Mouse (Mus musculus): ENCODE measurements around the gene Tjp3. TPM values are rescaled to one million over a fixed set of nuclear protein-coding genes. Genes with fewer than 3 reads are reported as not detected.

The Tjp3 gene
- total RNA-seq, 2 experiments from 2014 or later, result 0.14 to 0.36 TPM

- DNase-seq, result peak; percentile 98
Observed at GRCm38 (mm10) chr10:81266211-81267105, 24.9 kb downstream of the Tjp3 start, which contains the start of the genes Mrpl54 and Apba3. Mrpl54 (minus strand) TSS chr10:81266934. Apba3 (plus strand) TSS chr10:81266960.

DNA sequence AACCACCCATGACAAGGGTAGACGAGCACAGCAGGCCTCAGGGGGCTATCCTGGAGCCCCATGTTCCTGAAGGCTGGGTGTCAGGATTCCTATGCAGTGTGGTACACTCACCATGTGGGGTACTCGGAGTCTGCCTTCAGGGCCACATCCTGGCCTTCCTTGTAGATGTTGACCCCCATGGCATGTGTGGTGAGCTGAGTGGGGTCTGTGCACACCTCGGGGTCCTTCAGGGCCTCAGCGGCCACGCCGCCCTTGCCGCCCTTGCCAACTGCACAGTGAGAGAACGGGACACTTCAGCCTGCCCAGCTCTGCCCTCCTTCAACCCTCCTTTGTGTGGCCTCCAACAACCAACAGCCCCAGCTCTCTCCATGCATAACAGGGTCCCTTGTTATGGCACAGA, 25.8 kb downstream of the Tjp3 start:
- no peak for DNase-seq

DNA sequence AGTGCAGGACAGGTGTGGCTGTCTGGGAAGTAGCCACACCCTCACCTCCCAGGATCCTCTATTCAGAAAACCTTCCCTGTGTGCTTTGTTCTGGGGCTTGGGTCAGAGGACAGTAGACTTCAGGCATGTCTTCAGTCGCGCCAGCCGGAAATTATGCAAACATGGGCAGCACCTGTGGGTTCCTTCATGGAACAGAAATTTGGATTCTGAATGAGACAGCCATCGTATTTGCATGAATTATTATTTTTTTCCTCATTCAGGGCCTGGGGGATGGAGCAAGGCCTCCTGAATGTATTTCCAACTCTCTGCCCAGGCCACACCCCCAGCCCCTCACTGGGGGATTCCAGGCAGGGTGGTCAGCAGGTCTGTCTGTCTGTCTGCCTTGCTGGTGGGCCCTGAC, 30.4 kb downstream of the Tjp3 start:
- no peak for DNase-seq

DNA sequence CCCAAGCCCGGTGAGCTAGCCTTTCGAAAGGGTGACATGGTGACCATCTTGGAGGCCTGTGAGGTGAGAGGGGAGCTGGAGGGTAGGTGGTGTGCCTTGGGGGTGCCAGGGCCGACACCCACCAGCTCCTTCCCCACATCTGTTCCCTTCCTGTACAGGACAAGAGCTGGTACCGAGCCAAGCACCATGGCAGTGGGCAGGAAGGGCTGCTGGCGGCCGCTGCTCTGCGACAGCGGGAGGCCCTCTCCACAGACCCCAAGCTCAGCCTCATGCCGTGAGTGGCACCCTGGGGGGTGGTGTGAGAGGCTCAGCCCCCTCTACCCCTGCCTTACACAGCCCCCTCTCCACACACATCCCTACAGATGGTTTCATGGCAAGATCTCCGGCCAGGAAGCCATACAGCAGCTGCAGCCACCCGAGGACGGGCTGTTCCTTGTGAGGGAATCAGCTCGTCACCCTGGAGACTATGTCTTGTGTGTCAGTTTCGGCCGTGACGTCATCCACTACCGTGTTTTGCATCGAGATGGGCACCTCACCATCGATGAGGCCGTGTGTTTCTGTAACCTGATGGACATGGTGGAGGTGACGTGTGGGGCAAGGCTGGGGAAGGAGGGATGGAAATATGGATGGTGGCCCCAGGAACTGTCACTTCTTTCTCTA, 32.0 kb downstream of the Tjp3 start:
- no peak for DNase-seq

DNA sequence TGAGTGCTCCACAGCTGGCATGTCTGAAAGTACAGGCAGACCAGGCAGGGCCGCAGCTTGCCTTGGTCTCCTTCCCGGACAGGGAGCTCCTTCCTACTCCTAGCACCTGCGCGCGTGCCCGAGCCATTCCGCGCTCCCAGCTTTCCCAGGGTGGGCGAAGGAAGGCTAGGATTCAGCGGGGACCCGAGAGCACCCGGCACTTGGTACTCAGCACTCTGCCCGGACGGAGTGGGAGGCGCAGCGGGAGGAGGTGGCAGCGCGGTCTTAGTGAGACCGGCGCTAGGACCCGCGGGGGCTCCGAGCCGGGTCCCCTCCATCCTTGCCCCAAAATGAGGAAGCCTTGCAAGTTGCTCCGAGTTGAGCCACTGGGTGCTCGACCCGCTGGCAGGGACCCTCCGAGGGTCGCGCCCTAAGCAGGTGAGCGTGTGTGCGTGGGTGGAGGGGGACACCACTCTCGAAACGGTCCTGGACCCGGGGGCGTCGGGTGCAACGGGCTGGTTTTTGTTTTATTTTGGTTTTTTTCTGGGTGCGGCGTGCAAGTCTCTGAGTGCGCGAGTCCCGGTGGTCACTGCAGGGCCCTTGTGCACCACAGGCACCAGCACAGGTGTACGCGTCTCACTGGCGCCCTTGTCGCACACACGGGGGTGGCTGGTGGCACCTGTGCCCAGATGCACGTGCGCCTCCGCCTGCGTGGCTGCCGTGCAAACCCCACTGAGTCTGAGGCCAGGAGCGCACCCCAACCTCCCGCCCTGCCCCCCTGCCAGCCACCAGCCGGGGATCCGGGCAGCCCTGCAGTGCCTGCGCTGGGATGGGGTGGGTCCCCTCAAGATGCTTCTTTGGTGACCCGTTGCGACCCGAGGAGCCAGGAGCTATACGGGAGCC, 34.0 kb downstream of the Tjp3 start:
- DNase-seq, result no peak

- DNase-seq, result no peak
Observed at GRCm38 (mm10) chr10:81254886-81255285, 36.5 kb downstream of the Tjp3 start.

GRCm38 (mm10) chr10:81252424-81253419, 38.7 kb downstream of the Tjp3 start, which contains the start of gene Matk:
Matk (plus strand) TSS chr10:81252935.
- DNase-seq, result no peak

- DNase-seq, result no peak
Observed at GRCm38 (mm10) chr10:81249442-81249841, 41.9 kb downstream of the Tjp3 start.

DNA sequence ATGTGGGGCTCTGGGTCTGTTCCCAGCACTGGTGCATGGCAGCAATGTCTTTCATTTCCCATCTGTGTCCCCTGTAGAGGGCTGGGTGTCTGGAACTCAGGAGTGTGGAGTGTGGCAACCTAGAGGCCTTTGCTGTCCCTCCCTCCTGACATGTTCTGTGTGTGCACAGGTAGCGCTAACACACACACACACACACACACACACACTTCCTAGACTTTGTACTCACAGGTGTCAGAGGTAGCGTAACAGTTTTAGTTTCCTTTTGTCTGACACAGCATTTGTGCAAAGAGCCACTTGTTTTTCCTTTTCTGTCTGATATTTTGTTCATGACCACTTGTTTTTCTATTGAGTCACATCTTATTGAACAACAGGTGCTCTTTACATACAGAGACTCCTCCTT, 43.6 kb downstream of the Tjp3 start:
- DNase-seq, result no peak

- no peak for DNase-seq
Observed at GRCm38 (mm10) chr10:81245166-81245565, 46.2 kb downstream of the Tjp3 start.

DNA sequence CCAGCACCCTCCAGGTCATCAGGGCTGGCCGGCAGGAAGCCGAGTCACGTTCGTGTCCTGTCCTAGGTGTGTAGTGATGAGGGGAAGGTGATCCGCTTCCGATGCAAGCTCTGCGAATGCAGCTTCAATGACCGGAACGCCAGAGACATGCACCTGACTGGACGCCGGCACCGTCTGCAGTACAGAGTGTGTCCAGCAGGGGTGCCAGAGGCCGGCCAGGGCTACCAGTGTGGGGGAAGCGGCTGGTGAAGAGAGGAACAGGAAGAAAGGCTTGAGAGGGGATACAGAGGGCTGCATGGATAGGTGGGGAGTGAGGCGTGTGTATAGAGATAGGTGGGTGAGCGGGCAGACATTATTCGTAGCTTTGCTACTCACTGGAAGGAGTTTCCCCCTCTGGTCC, 46.8 kb downstream of the Tjp3 start:
- peak; percentile 89 for DNase-seq

DNA sequence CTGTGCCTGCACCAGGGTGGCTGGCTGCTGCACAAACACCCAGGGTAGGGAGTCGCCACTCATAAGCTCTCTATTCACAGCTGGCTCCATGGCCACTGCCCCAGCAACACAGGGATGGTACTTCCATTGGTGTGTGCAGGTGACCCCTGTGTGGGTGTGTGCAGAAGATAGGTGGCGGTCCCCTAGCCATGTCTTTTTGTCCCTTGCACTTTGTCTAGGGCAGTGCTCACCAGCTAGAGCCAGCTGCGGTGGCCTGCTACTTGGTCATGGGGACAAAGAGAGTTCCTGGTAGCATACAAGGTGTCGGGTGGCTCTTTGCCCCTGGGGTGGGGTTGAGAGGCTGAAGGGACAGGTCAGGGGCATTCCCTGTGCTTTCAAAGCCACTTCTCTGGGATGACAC, 47.2 kb downstream of the Tjp3 start:
- DNase-seq, result no peak

DNA sequence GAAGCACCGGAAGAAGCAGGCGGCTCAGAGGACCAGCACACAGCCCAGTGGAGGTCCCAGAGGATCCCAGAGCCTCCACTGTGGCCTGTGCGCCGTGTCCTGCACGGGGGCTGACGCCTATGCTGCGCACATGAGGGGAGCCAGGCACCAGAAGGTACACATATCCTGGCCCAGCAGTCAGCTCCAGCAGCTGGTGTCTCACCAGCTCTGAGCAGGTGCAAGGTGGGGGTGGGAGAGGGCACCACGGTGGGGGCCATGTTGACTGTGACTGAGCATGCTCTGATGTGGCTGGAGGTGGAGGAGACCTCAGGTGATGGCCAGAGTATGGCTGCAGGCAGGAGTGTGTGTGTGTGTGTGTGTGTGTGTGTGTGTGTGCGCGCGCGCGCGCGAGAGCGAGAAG, 49.4 kb downstream of the Tjp3 start:
- DNase-seq, result no peak

- peak; percentile 63 for DNase-seq
Observed at GRCm38 (mm10) chr10:81240876-81241275, 50.5 kb downstream of the Tjp3 start.

- no peak for DNase-seq
Observed at GRCm38 (mm10) chr10:81238618-81239017, 52.8 kb downstream of the Tjp3 start.

DNA sequence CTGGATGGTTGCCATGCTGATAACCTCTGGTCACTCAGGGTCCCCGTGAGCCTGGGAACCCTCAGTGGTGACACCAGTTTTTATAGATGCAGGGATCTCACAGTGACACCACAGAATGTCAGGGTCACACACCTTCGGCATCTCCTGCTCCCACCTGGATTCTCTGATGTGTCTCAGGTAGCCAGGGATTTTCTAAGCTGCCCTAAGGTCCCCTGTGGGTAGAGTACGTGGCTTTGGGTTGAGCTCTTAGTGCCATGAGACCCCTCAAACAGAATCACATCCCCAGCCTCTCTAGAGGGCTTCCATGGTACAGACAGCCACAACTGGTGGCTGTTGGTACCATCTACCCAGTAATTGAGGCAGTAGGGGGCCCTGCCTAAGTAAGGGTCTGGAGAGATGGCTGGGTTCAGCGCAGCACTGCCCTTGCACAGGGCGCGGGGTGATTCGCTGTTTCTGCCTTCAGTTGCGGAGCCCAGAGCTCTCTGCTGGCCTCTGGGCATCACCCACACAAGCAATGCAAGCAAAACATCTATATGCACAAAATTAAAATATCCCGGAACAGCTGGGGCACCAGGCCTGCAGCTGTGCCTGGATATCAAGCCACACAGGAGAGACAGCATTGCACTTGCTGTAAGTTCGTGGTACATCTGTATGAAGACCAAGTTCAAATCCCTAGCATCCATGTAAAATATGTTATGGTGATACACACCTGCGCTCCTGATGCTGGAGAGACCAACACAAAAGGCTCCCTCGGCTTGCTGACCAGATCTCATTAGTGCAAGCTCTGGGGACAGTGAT, 54.7 kb downstream of the Tjp3 start:
- DNase-seq, result no peak

DNA sequence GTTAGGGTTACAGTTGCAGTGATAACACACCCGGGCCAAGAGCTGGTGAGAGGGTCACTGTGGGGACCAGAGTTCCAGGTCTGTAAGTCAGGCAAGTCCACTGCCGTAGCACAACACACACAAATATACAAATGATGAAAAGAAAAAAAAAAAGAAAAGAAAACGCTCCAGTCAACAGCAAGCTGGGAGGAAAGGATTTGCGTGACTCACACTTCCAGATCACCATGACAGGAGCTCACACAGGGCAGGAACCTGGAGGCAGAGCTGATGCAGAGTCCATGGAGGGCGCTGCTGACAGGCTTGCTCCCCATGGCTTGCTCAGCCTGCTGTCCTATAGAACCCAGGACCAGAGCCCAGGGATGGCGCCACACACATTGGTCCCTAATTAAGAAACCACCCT, 57.2 kb downstream of the Tjp3 start:
- no peak for DNase-seq

DNA sequence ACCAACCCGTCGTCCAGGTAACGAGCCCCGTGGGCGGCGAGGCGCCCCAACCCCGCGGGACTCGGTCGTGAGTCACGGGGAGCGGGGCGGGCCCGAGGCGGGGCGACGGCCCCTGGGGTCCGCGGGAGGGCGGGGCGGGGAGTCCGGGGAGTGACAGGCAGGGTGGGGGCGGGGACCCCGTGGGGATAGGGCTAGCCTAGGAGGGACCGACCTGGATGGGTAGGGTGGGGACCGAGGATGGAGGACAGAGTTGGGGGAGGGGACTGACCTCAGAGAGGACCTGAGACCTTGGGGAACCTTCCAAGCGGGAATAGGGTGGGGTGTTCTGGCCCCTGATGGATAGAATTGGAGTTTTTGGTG, 58.2 kb downstream of the Tjp3 start:
- DNase-seq, result no peak

- peak; percentile 80 for DNase-seq
Observed at GRCm38 (mm10) chr10:81232580-81233225, 58.7 kb downstream of the Tjp3 start, which contains the start of gene Zfr2. Zfr2 (plus strand) TSS chr10:81233155.

DNA sequence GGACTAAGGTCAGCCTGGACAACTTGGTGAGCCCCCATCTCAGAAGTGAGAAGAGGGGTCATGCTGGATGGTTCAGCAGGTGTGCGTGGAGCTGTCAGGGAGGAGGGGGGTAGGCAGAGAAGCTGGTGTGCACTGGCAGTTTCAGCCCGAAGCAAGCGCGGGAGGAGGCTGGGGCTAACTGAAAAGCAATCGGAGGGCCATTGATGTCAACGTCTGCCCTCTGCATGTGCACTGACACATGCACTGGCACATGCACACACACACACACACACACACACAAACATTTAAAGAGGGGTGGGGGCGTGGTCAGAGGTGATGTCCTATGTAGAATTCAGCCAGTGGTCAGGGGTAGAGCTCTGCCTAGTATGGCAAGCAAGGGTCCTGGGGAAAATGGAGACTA, 59.9 kb downstream of the Tjp3 start:
- no peak for DNase-seq
